Mouse (Mus musculus): ENCODE data around the gene Clec2g. TPM values are rescaled to one million over a fixed set of nuclear protein-coding genes. Genes with fewer than 3 reads are reported as not detected.

Gene Clec2g
- polyA plus RNA-seq, 1 experiment: not detected

GRCm38 (mm10) chr6:129012966-129013365 is 78.8 kb downstream of the Clec2g start:
- Histone ChIP-seq H3K36me3 (ENCODE audit: control insufficient read depth, insufficient read depth) (no peaks in the 10 kb centered on the region), H3K79me3 (ENCODE audit: low read depth) (no peaks in the 10 kb centered on the region), H3K79me2 (ENCODE audit: control insufficient read depth, insufficient read depth) (no peaks in the 10 kb centered on the region), H3K4me3 (ENCODE audit: insufficient read depth, poor library complexity, severe bottlenecking) (no peak overlapping the region), H3ac (ENCODE audit: control insufficient read depth, insufficient read length, low read depth) (no peak overlapping the region), H3K27me3 (ENCODE audit: control insufficient read depth, insufficient read depth, insufficient read length) (no peaks in the 10 kb centered on the region)
- no peak for TF ChIP-seq USF1 (IDR thresholded peaks at IDR 0.05; ENCODE audit: low read depth)
- TF ChIP-seq CEBPB (IDR thresholded peaks at IDR 0.05; ENCODE audit: low read depth): no peak
- no peak for TF ChIP-seq MYOG (IDR thresholded peaks at IDR 0.05; ENCODE audit: control insufficient read depth, extremely low read depth, insufficient read length)
- TF ChIP-seq MYOD1 (IDR thresholded peaks at IDR 0.05; ENCODE audit: control insufficient read depth, insufficient read length, low read depth): no peak
- TF ChIP-seq MAX (IDR thresholded peaks at IDR 0.05): no peak
- TF ChIP-seq FOSL1 (IDR thresholded peaks at IDR 0.05; ENCODE audit: insufficient read depth, low read length, poor library complexity, severe bottlenecking): no peak
- TF ChIP-seq CTCF (IDR thresholded peaks at IDR 0.05; ENCODE audit: control insufficient read depth, insufficient read depth, insufficient read length): no peak

- Histone ChIP-seq H3K79me2 (ENCODE audit: control insufficient read depth, insufficient read depth) (no peaks in the 10 kb centered on the region), H3K4me3 (ENCODE audit: insufficient read depth, poor library complexity, severe bottlenecking) (no peak overlapping the region), H3K36me3 (ENCODE audit: control insufficient read depth, insufficient read depth) (no peaks in the 10 kb centered on the region), H3ac (ENCODE audit: control insufficient read depth, insufficient read length, low read depth) (no peak overlapping the region), H3K27me3 (ENCODE audit: control insufficient read depth, insufficient read depth, insufficient read length) (no peaks in the 10 kb centered on the region), H3K79me3 (ENCODE audit: low read depth) (no peaks in the 10 kb centered on the region)
- no peak for TF ChIP-seq MYOG (IDR thresholded peaks at IDR 0.05; ENCODE audit: control insufficient read depth, extremely low read depth, insufficient read length)
- no peak for TF ChIP-seq CEBPB (IDR thresholded peaks at IDR 0.05; ENCODE audit: low read depth)
- TF ChIP-seq MYOD1 (IDR thresholded peaks at IDR 0.05; ENCODE audit: control insufficient read depth, insufficient read length, low read depth): no peak
- TF ChIP-seq CTCF (IDR thresholded peaks at IDR 0.05; ENCODE audit: control insufficient read depth, insufficient read depth, insufficient read length): no peak
Measured at GRCm38 (mm10) chr6:129013762-129014276, 79.6 kb downstream of the Clec2g start.

GRCm38 (mm10) chr6:129014399-129014798 is 80.2 kb downstream of the Clec2g start:
- no peaks in the 10 kb centered on the region for H3K79me3 ChIP-seq (ENCODE audit: low read depth)

GRCm38 (mm10) chr6:129027451-129028248 is 93.5 kb downstream of the Clec2g start:
- no peak overlapping the region for H3K4me3 ChIP-seq (ENCODE audit: insufficient read depth, poor library complexity, severe bottlenecking)
- H3K36me3 ChIP-seq (ENCODE audit: control insufficient read depth, insufficient read depth): no peaks in the 10 kb centered on the region
- TF ChIP-seq CEBPB (IDR thresholded peaks at IDR 0.05; ENCODE audit: low read depth): no peak
- no peak for TF ChIP-seq MAX (IDR thresholded peaks at IDR 0.05)
- no peak for TF ChIP-seq FOSL1 (IDR thresholded peaks at IDR 0.05; ENCODE audit: insufficient read depth, low read length, poor library complexity, severe bottlenecking)
- TF ChIP-seq MYOD1 (IDR thresholded peaks at IDR 0.05; ENCODE audit: control insufficient read depth, insufficient read length, low read depth): no peak
- TF ChIP-seq USF1 (IDR thresholded peaks at IDR 0.05; ENCODE audit: low read depth): no peak
- no peak for TF ChIP-seq MYOG (IDR thresholded peaks at IDR 0.05; ENCODE audit: control insufficient read depth, extremely low read depth, insufficient read length)
- TF ChIP-seq CTCF (IDR thresholded peaks at IDR 0.05; ENCODE audit: control insufficient read depth, insufficient read depth, insufficient read length): no peak
- H3K27me3 ChIP-seq (ENCODE audit: control insufficient read depth, insufficient read depth, insufficient read length): no peaks in the 10 kb centered on the region
- no peaks in the 10 kb centered on the region for H3K79me3 ChIP-seq (ENCODE audit: low read depth)
- no peak overlapping the region for H3ac ChIP-seq (ENCODE audit: control insufficient read depth, insufficient read length, low read depth)
- H3K79me2 ChIP-seq (ENCODE audit: control insufficient read depth, insufficient read depth): no peaks in the 10 kb centered on the region

More at GRCm38 (mm10) chr6:129014399-129014798, 80.2 kb downstream of the Clec2g start:
- Histone ChIP-seq H3K79me2 (ENCODE audit: control insufficient read depth, insufficient read depth) (no peaks in the 10 kb centered on the region), H3ac (ENCODE audit: control insufficient read depth, insufficient read length, low read depth) (no peak overlapping the region), H3K4me3 (ENCODE audit: insufficient read depth, poor library complexity, severe bottlenecking) (no peak overlapping the region), H3K36me3 (ENCODE audit: control insufficient read depth, insufficient read depth) (no peaks in the 10 kb centered on the region), H3K27me3 (ENCODE audit: control insufficient read depth, insufficient read depth, insufficient read length) (no peaks in the 10 kb centered on the region)
- TF ChIP-seq FOSL1 (IDR thresholded peaks at IDR 0.05; ENCODE audit: insufficient read depth, low read length, poor library complexity, severe bottlenecking) (no peak), MAX (IDR thresholded peaks at IDR 0.05) (no peak), USF1 (IDR thresholded peaks at IDR 0.05; ENCODE audit: low read depth) (no peak), MYOD1 (IDR thresholded peaks at IDR 0.05; ENCODE audit: control insufficient read depth, insufficient read length, low read depth) (no peak), CTCF (IDR thresholded peaks at IDR 0.05; ENCODE audit: control insufficient read depth, insufficient read depth, insufficient read length) (no peak), CEBPB (IDR thresholded peaks at IDR 0.05; ENCODE audit: low read depth) (no peak), MYOG (IDR thresholded peaks at IDR 0.05; ENCODE audit: control insufficient read depth, extremely low read depth, insufficient read length) (no peak)

GRCm38 (mm10) chr6:129030175-129030824 is 96.1 kb downstream of the Clec2g start:
- H3K79me3 ChIP-seq (ENCODE audit: low read depth): no peaks in the 10 kb centered on the region
- H3K27me3 ChIP-seq (ENCODE audit: control insufficient read depth, insufficient read depth, insufficient read length): no peaks in the 10 kb centered on the region

More at GRCm38 (mm10) chr6:129030175-129030824, 96.1 kb downstream of the Clec2g start:
- H3ac ChIP-seq (ENCODE audit: control insufficient read depth, insufficient read length, low read depth): no peak overlapping the region
- H3K4me3 ChIP-seq (ENCODE audit: insufficient read depth, poor library complexity, severe bottlenecking): no peak overlapping the region
- TF ChIP-seq CTCF (IDR thresholded peaks at IDR 0.05; ENCODE audit: control insufficient read depth, insufficient read depth, insufficient read length) (no peak), FOSL1 (IDR thresholded peaks at IDR 0.05; ENCODE audit: insufficient read depth, low read length, poor library complexity, severe bottlenecking) (no peak), CEBPB (IDR thresholded peaks at IDR 0.05; ENCODE audit: low read depth) (no peak), MYOG (IDR thresholded peaks at IDR 0.05; ENCODE audit: control insufficient read depth, extremely low read depth, insufficient read length) (no peak), MAX (IDR thresholded peaks at IDR 0.05) (no peak), USF1 (IDR thresholded peaks at IDR 0.05; ENCODE audit: low read depth) (no peak), MYOD1 (IDR thresholded peaks at IDR 0.05; ENCODE audit: control insufficient read depth, insufficient read length, low read depth) (no peak)
- H3K79me2 ChIP-seq (ENCODE audit: control insufficient read depth, insufficient read depth): no peaks in the 10 kb centered on the region
- no peaks in the 10 kb centered on the region for H3K36me3 ChIP-seq (ENCODE audit: control insufficient read depth, insufficient read depth)
